Mouse (Mus musculus): ENCODE data around the gene Cotl1. TPM values are rescaled to one million over a fixed set of nuclear protein-coding genes. Genes with fewer than 3 reads are reported as not detected.
A peak's percentile ranks its signal among the peaks of the same experiment; 100 is the strongest.

Gene Cotl1
- 54.3 and 54.6 TPM in 2 replicates for polyA plus RNA-seq (2015; fragmentation: Nextera tagmentation; extraction: Ambion mirVana)

DNA sequence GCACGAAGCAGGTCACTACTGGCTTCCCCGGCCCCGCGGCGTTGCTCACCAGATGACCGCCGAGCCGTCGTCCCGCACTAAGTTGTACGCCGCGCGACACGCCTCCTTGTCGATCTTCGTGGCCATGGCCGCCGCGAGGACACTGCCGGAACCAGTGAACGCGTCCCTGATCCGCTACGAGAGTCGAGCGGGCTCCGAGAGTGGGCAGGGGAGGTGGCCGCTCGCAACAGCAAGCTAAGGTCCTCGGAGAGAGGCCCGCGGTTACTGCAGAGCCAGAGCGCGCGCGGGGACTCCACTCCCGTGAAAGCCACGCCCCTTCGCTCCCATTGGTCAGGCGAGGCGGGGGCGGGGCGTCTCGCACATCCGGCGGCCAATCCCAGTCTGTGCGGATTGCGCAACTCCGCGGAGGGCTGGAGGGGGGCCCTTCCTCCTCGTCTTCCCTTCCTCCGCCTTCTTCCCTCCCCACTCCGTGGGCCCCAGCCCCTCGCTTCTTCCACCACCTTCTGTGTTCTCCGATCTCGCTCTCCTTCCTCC is at the start of gene Cotl1:
Gene Cotl1, minus strand, starts transcription at position 270 of the 534 bp plus-strand sequence.
- Histone ChIP-seq H3K36me3 (ENCODE audit: insufficient read depth, low read length) (no peaks in the 10 kb centered on the region), H3K27me3 (replicated peaks; ENCODE audit: insufficient read depth, low read length) (no peaks in the 10 kb centered on the region), H3K4me2 (replicated peaks; ENCODE audit: low read depth, low read length) (peak within 1 kb of the TSS; percentile 91), H3K9me3 (ENCODE audit: low read length) (no peaks in the 10 kb centered on the region), H3K9ac (replicated peaks; ENCODE audit: low read depth) (peak within 1 kb of the TSS; percentile 51), H3K27ac (ENCODE audit: low read length) (peak within 1 kb of the TSS; percentile 77), H3K4me1 (ENCODE audit: insufficient read depth, low read depth, low read length) (peaks cover 14% of the 10 kb centered on the region; the same call in 1 of the 2 replicates), H3K4me3 (ENCODE audit: low read depth, low read length) (peak within 1 kb of the TSS; percentile 59)
- ATAC-seq (peak; percentile 95), DNase-seq (ENCODE audit: low spot score) (peak; percentile 99)
- TF ChIP-seq EP300 (IDR thresholded peaks at IDR 0.05), result no peak
- TF ChIP-seq CTCF (IDR thresholded peaks at IDR 0.05), result no peak
- 0% methylated on average over 49 of the region's 57 CpGs for WGBS

DNA sequence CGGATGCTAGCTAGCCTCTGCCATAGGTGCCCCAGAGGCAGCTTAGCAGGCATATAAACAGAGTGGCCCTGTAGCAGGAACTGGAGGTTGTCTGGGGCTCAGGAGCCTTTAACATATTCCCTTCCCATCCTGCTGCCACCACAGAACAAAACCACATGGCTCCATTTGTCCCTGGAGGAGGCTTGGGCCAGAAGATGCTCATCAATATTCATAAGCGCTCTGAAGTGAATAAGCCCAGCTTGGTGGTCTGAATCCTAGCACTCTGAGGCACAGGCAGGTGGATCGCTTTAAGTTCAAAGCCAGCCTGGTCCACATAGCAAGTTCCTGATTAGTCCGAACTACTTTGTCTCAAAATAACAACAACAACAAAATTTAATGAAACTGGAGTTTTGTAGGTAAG is 47.7 kb upstream of the Cotl1 start:
- no peaks in the 10 kb centered on the region for H3K9me3 ChIP-seq (ENCODE audit: low read length)
- ATAC-seq (no peak), DNase-seq (ENCODE audit: low spot score) (no peak)
- H3K27me3 ChIP-seq (replicated peaks; ENCODE audit: insufficient read depth, low read length), result no peaks in the 10 kb centered on the region
- no peak overlapping the region for H3K4me3 ChIP-seq (ENCODE audit: low read depth, low read length)
- 75% methylated on average over 4 of the region's 4 CpGs for WGBS
- no peak overlapping the region for H3K27ac ChIP-seq (ENCODE audit: low read length)
- no peak overlapping the region for H3K9ac ChIP-seq (replicated peaks; ENCODE audit: low read depth)
- no peaks in the 10 kb centered on the region for H3K4me1 ChIP-seq (ENCODE audit: insufficient read depth, low read depth, low read length)
- no peak for TF ChIP-seq CTCF (IDR thresholded peaks at IDR 0.05)
- no peak for TF ChIP-seq EP300 (IDR thresholded peaks at IDR 0.05)
- H3K36me3 ChIP-seq (ENCODE audit: insufficient read depth, low read length), result no peaks in the 10 kb centered on the region
- H3K4me2 ChIP-seq (replicated peaks; ENCODE audit: low read depth, low read length), result no peak overlapping the region

DNA sequence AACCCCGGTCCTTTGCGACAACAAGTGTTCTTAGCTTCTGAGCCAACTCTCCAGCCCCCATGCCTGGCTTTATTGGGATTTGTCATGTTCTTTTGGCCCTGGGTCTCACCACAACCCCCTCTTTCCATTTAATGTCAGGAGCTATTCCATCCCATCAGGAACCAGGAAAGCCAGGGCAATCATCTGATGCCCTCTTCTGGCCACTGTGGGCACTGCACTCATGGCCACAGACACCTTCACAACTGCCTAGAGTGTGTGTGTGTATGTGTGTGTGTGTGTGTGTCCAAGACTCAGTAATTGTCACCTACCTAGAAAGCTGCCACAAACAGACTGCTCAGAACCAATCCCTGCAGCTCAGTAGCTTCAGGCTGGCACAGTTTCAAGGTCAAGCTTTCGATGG is 46.8 kb upstream of the Cotl1 start:
- Histone ChIP-seq H3K27ac (ENCODE audit: low read length) (no peak overlapping the region), H3K4me2 (replicated peaks; ENCODE audit: low read depth, low read length) (no peak overlapping the region), H3K4me1 (ENCODE audit: insufficient read depth, low read depth, low read length) (no peaks in the 10 kb centered on the region), H3K27me3 (replicated peaks; ENCODE audit: insufficient read depth, low read length) (no peaks in the 10 kb centered on the region), H3K36me3 (ENCODE audit: insufficient read depth, low read length) (no peaks in the 10 kb centered on the region), H3K4me3 (ENCODE audit: low read depth, low read length) (no peak overlapping the region), H3K9me3 (ENCODE audit: low read length) (no peaks in the 10 kb centered on the region), H3K9ac (replicated peaks; ENCODE audit: low read depth) (no peak overlapping the region)
- no peak for DNase-seq (ENCODE audit: low spot score)
- TF ChIP-seq EP300 (IDR thresholded peaks at IDR 0.05), result no peak
- peak; percentile 85 for TF ChIP-seq CTCF (IDR thresholded peaks at IDR 0.05)
- ATAC-seq, result no peak
- 83% methylated on average over 3 of the region's 3 CpGs for WGBS

DNA sequence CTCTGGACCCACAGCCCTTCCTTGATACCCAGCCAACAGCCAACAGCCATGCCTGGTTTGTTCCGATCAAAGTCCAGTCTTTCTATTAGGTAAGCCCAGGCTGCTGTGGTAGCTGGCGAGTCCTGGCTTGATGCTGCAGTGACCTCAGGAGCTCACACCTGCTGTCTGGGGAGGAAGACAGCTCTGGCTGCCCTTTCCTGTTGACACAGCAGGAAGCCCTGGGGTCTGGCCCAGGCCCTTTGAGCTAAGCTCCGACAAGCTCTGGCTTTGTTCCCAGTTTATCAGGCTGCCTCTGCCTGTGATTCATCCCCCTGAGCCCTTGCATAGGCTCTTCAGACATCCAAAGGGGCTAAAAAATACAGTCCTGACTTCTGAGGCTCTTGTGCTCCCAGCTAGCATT is 45.3 kb upstream of the Cotl1 start:
- no peak overlapping the region for H3K4me3 ChIP-seq (ENCODE audit: low read depth, low read length)
- TF ChIP-seq CTCF (IDR thresholded peaks at IDR 0.05), result no peak
- no peaks in the 10 kb centered on the region for H3K9me3 ChIP-seq (ENCODE audit: low read length)
- peak; percentile 76 for DNase-seq (ENCODE audit: low spot score)
- no peaks in the 10 kb centered on the region for H3K4me1 ChIP-seq (ENCODE audit: insufficient read depth, low read depth, low read length)
- H3K9ac ChIP-seq (replicated peaks; ENCODE audit: low read depth), result no peak overlapping the region
- 16% methylated on average over 3 of the region's 3 CpGs for WGBS
- ATAC-seq, result peak; percentile 77
- no peaks in the 10 kb centered on the region for H3K36me3 ChIP-seq (ENCODE audit: insufficient read depth, low read length)
- H3K4me2 ChIP-seq (replicated peaks; ENCODE audit: low read depth, low read length), result no peak overlapping the region
- no peaks in the 10 kb centered on the region for H3K27me3 ChIP-seq (replicated peaks; ENCODE audit: insufficient read depth, low read length)
- H3K27ac ChIP-seq (ENCODE audit: low read length), result no peak overlapping the region

DNA sequence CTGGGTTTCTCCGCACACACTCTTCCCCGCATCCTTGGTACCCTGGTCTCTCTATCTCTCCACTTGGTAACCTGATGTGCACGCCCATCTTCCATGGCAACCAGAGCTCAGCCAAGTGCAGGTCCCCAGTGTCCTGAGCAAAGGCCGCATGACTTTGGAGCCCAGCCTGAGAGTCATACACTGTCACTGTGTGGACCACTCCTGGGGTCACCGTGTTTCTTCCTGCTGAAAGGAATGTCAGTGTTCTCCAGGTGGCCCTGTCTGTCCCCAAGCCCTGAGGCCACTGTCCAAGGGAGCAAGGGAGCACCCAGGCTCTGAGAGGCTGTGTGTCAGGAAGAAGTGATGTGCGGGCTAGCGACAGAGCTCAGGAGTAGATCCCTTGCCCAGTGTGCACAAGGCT is 42.9 kb upstream of the Cotl1 start:
- 89% methylated on average over 7 of the region's 7 CpGs for WGBS
- DNase-seq (ENCODE audit: low spot score) (no peak), ATAC-seq (no peak)
- Histone ChIP-seq H3K4me2 (replicated peaks; ENCODE audit: low read depth, low read length) (no peak overlapping the region), H3K4me3 (ENCODE audit: low read depth, low read length) (no peak overlapping the region), H3K27ac (ENCODE audit: low read length) (no peak overlapping the region), H3K27me3 (replicated peaks; ENCODE audit: insufficient read depth, low read length) (no peaks in the 10 kb centered on the region), H3K9me3 (ENCODE audit: low read length) (no peaks in the 10 kb centered on the region), H3K9ac (replicated peaks; ENCODE audit: low read depth) (no peak overlapping the region), H3K36me3 (ENCODE audit: insufficient read depth, low read length) (no peaks in the 10 kb centered on the region), H3K4me1 (ENCODE audit: insufficient read depth, low read depth, low read length) (no peaks in the 10 kb centered on the region)
- TF ChIP-seq CTCF (IDR thresholded peaks at IDR 0.05), result no peak
- no peak for TF ChIP-seq EP300 (IDR thresholded peaks at IDR 0.05)

DNA sequence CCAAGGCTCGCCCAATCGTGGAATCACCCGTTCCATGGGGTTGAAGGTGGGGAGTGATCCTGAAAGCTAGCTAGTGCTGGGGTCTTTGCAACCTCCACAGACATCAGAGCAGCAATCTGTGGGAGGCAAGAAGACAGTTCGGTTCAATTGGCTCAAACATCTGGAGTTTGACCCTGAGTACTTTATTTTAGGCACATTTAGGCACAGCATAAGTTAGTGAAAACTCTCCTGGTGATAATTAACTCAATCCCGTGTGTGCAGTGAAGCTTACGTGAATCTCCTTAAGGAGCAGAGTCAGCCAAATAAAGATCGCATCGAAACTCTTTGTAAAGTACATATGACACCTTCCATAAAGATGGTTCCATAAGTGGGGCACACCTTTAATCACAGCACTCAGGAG is 41.6 kb upstream of the Cotl1 start:
- Histone ChIP-seq H3K4me2 (replicated peaks; ENCODE audit: low read depth, low read length) (no peak overlapping the region), H3K4me1 (ENCODE audit: insufficient read depth, low read depth, low read length) (no peaks in the 10 kb centered on the region), H3K36me3 (ENCODE audit: insufficient read depth, low read length) (no peaks in the 10 kb centered on the region), H3K27me3 (replicated peaks; ENCODE audit: insufficient read depth, low read length) (no peaks in the 10 kb centered on the region), H3K9me3 (ENCODE audit: low read length) (no peaks in the 10 kb centered on the region), H3K27ac (ENCODE audit: low read length) (no peak overlapping the region), H3K9ac (replicated peaks; ENCODE audit: low read depth) (no peak overlapping the region), H3K4me3 (ENCODE audit: low read depth, low read length) (no peak overlapping the region)
- DNase-seq (ENCODE audit: low spot score) (no peak), ATAC-seq (no peak)
- TF ChIP-seq EP300 (IDR thresholded peaks at IDR 0.05), result no peak
- no peak for TF ChIP-seq CTCF (IDR thresholded peaks at IDR 0.05)
- WGBS, result 75% methylated on average over 8 of the region's 8 CpGs

DNA sequence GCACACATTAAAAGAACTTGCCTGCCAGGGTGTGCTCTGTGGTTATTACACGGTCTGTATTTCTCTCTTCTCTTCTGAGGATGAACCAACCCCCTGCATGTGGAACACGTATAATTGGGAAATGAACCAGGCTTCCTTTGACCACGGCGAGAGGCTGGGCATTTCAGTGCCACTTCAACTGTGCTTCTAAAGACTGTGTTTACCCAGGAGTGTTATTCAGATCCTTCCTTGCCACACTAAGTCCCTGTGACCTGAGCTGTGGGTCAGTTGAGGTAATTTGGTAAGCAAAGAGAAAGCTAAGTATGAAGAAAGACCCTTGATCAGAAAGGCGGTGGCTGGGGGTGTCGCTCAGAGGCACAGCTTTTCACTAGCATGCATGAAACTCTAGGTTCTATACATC is 41.0 kb upstream of the Cotl1 start:
- no peak overlapping the region for H3K27ac ChIP-seq (ENCODE audit: low read length)
- no peak overlapping the region for H3K4me2 ChIP-seq (replicated peaks; ENCODE audit: low read depth, low read length)
- WGBS, result 51% methylated on average over 6 of the region's 6 CpGs
- peak; percentile 30 for DNase-seq (ENCODE audit: low spot score)
- no peaks in the 10 kb centered on the region for H3K9me3 ChIP-seq (ENCODE audit: low read length)
- H3K27me3 ChIP-seq (replicated peaks; ENCODE audit: insufficient read depth, low read length), result no peaks in the 10 kb centered on the region
- H3K4me1 ChIP-seq (ENCODE audit: insufficient read depth, low read depth, low read length), result no peaks in the 10 kb centered on the region
- peak; percentile 33; the same call in 1 of the 2 replicates for ATAC-seq
- no peaks in the 10 kb centered on the region for H3K36me3 ChIP-seq (ENCODE audit: insufficient read depth, low read length)
- no peak overlapping the region for H3K9ac ChIP-seq (replicated peaks; ENCODE audit: low read depth)
- H3K4me3 ChIP-seq (ENCODE audit: low read depth, low read length), result no peak overlapping the region
- no peak for TF ChIP-seq EP300 (IDR thresholded peaks at IDR 0.05)
- no peak for TF ChIP-seq CTCF (IDR thresholded peaks at IDR 0.05)
